Mouse (Mus musculus) 3T3-L1 (cell line): ENCODE results near the gene Foxj3.

ENCODE experiments used
- DNase-seq: peaks from one replicate; pipeline ENCODE4 v3.0.0-alpha.2; 2015; ENCODE audit warnings: low read depth, low spot score

Foxj3 gene

DNA sequence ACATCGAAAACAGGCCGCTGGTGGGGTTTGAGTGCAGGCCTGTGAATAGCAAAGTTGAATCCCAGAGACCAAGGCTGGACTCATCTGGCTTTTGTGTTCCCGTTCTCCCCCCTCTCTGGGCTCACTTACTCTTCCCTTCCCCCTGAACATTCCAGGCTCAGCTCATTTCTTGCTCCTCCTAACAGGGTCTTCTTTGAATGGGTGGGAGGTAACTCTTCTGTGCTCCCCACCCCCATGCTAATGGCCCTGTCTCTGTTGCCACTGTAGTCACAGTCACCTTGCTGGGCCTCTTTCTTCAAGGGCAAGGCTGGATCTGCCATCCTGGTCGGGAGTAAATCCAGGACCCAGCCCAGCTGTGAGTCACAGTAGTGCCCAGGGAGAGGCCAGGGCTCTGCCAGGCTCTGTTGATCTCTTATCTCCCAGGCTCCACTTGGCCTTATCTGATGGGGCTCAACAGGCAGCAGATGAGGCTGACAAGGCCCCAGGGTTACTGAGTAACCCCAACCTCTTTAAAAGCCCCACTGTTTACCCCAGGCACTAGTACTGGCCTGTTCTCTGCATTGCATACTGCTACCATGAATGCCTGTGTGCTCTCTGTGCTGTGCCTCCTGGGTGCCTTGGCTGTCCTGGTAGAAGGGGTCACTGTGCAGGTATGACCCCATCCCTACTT is 100.5 kb downstream of the Foxj3 start, which contains the start of gene Guca2a:
Gene Guca2a (plus strand): TSS at position 529 of the 670 bp plus-strand sequence.
- peak; percentile 45 for DNase-seq

- no peak for DNase-seq
Observed at GRCm38 (mm10) chr4:119637946-119638345, 101.1 kb downstream of the Foxj3 start.

GRCm38 (mm10) chr4:119638656-119639055 is 101.9 kb downstream of the Foxj3 start:
- DNase-seq = no peak

GRCm38 (mm10) chr4:119642666-119643065 is 105.9 kb downstream of the Foxj3 start:
- no peak for DNase-seq

GRCm38 (mm10) chr4:119657011-119657410 is 120.2 kb downstream of the Foxj3 start:
- no peak for DNase-seq

DNA sequence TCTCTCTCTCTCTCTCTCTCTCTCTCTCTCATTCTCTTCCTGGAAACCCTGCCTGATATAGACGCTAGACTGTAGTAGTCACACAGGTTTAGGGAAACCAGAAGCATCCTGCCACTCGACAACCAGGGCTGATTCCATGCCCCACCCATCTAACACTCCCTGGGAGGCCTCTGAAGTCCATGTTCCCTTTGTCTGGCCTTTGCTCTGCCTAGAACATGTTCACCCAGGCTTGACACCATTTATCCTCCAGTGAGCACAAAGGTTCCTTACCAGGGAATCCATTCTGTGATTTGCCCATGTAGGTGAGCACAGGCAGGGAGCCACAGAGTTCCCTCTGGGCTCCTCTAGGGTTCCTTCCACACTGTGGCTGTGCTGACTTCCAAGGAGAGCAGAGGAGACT is 121.4 kb downstream of the Foxj3 start:
- no peak for DNase-seq

GRCm38 (mm10) chr4:119658731-119659130 is 121.9 kb downstream of the Foxj3 start, which contains the start of gene Guca2b:
Gene Guca2b (minus strand): TSS chr4:119658954.
- no peak for DNase-seq

DNA sequence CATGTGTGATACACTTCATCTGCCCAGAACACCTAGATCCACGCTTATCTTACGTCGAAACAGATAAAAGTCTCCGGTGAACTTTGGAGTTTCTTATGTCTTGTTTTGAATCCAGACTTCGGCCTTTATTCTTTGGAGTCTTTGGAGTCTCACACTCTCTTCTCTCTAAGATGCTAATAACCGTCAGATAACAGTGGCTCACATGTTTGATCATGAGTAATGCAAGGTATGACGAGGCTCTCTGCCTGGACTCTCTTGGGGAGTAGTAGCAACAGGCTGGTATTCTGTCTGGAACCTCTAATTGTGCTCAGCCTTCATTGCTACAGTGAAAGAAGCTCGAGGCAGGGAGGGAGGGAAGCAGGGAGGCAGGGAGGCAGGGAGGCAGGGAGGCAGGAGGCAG is 123.2 kb downstream of the Foxj3 start:
- DNase-seq = no peak

DNA sequence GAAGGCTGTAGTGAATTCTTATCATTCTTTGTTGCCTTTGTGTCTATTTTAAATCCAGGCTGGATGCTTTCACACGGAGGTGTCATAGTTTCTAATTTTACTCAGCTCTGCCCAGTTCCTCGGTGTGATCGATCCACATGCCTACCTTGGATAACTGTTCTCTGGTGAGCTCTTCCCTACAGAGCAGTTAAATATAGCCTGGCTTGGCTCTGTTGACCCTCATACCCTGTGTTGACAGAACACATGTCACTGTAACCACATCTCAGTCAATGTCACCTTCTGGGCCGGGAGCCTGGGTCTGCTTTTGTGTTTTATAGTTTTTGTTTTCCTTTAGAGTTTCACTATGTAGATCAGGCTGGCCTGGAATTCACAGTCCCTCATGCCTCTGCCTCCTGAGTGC is 125.3 kb downstream of the Foxj3 start:
- peak; percentile 25 for DNase-seq

GRCm38 (mm10) chr4:119662976-119663375 is 126.2 kb downstream of the Foxj3 start:
- DNase-seq = peak; percentile 92

DNA sequence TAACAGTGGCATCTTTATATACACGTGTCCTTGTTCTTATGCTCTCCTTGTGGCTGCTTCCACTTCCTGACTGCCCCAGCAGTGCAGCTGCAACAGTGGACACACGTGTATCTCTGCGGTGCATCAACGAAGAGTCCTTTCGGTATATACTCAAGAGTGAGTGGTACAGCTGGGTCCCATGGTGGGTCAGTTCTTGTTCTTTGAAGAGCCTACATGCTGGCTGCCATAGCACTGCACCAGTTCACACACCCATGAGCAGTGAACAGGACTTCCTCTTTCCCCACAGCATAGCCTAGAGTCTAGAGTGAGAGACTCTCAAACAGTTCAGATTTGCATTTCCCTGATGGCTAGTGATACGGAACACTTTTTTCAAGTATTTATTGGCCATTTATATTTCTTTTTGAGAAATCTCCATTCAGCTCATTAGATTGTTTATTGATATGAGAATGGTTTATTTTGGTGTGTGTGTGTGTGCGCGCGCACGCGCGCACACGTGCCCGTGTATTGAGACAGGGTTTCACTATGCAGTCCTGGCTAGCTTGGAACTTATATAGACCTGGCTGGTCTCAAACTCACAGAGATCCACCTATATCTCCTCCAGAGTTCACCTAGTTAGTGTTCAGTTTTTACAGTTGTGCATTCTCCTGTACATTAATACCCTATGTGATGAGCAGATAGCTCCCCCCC is 126.7 kb downstream of the Foxj3 start:
- DNase-seq = no peak

GRCm38 (mm10) chr4:119665166-119665565 is 128.4 kb downstream of the Foxj3 start:
- DNase-seq = no peak

DNA sequence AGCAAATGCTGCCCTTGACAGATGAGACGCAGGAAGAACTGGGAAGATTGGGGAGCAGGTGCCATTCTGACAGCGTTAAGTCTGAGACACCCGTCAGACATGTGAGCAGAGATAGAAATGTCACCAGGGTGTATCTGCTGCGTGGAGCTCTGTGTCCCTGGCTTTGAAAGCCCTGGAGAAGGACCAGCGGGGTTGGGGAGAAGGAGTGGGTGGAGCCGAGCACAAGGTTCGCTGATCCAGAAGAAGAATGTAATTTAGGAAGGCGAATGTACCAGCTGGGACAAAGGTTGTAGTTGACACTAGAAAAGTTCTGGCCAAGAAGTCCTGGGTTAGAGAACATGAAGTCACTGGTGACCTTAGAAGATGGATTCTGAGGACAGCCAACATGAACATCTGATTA is 129.3 kb downstream of the Foxj3 start:
- no peak for DNase-seq

DNA sequence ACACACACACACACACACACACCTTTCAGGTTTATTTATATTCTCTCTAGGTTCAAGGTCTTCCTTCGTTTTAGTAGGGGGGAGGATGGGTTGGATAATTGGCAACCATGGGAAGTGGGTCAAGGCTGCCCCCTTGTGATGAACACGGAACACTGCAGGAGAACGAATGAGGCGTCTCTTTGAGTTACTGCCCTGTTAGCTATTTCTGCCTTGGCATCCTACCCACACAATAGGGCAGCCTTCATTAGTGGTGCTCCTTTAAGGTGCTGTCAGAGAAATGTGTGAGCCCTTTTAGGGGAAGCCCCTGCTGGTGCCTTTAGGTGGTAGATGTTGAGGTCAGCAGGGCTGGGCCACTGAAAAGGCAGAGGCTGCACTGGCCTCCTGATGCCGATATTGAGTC is 130.7 kb downstream of the Foxj3 start:
- peak; percentile 76 for DNase-seq

DNA sequence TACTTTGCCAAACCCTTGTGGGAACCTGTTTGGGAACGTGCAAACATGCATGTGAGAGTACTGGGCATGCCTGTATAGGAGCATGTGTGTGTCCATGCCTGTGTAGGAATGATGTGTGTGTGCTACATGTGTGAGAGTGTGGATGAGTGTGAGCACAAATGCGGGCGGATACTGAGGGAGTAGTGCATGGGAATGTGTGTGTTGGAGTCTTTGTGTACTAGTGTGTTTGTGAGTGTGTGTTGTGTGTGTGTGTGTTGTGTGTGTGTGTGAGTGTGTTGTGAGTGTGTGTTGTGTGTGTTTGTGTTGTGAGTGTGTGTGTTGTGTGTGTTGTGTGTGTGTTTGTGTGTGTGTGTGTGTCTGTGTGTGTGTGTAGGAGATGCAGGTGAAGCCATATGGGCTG is 131.4 kb downstream of the Foxj3 start:
- no peak for DNase-seq

- DNase-seq = no peak
Observed at GRCm38 (mm10) chr4:119668596-119668995, 131.8 kb downstream of the Foxj3 start.

- no peak for DNase-seq
Observed at GRCm38 (mm10) chr4:119669356-119670209, 132.8 kb downstream of the Foxj3 start.

GRCm38 (mm10) chr4:119670210-119670555 is 133.4 kb downstream of the Foxj3 start:
- DNase-seq = no peak

GRCm38 (mm10) chr4:119670736-119671135 is 133.9 kb downstream of the Foxj3 start:
- DNase-seq = no peak

DNA sequence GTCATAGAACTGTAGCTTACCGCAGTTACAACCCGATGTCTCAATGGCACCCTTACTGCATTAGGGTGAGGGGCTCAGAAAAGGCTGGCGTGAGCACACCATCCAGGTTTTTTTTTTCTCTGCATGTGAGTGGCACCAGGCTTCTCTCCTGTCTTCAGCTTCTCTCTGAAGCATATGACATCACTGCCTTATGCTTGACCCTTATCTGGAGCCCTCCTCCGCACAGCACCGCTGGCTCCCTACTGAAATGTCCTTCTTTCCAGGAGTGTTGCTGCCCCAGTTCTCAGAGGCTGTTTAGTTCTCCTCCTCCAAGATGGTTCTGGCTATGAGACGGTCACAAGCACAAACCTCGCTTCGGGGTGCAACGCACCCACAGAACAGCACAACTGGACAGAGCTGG is 134.4 kb downstream of the Foxj3 start:
- no peak for DNase-seq

DNA sequence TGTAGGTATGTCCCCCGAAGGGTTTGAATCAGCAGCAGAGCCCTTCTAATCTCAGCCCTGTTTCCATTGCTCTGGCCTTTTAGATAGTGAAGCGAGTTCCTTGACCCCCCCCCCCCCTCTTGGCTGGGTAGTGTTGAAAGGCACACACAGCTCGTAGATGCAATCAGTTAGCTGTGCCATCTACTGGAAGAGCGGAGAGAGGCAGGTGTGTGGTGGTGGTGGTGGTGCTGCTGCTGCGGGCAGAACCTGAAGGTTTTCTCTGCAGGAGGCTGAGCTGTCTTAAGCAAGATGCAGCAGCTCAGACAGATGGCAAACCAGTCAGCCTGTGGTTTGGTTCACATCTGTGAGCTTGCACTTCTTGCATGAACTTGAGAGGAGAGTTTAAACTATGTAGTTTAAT is 135.9 kb downstream of the Foxj3 start:
- DNase-seq = no peak
